Mouse (Mus musculus) small intestine, adult 2 months (tissue): ENCODE data around the gene Krt16. TPM values are rescaled to one million over a fixed set of nuclear protein-coding genes. Genes with fewer than 3 reads are reported as not detected.

Source experiments
- H3K27ac ChIP-seq: fragments of 200-500 bp; 2 replicates; pipeline ENCODE4 v1.5.1; 2012; ENCODE audit warnings: low read depth, low read length, control low read depth, inconsistent platforms; ENCODE audit not compliant: insufficient read depth
- H3K27me3 ChIP-seq: fragments of 200-500 bp; 2 replicates; pipeline ENCODE4 v1.6.1; 2012; ENCODE audit warnings: mild to moderate bottlenecking, moderate library complexity, low read length, inconsistent platforms; ENCODE audit not compliant: control insufficient read depth, insufficient read depth
- H3K36me3 ChIP-seq: fragments of 200-500 bp; 2 replicates; pipeline ENCODE4 v1.6.1; 2012; ENCODE audit warnings: mild to moderate bottlenecking, low read length, control low read depth, inconsistent platforms; ENCODE audit not compliant: control insufficient read depth, insufficient read depth
- H3K4me1 ChIP-seq: fragments of 200-500 bp; 2 replicates; pipeline ENCODE4 v1.6.1; 2012; ENCODE audit warnings: low read length, inconsistent platforms, mixed read lengths; ENCODE audit not compliant: control insufficient read depth, insufficient read depth, insufficient read length
- H3K4me3 ChIP-seq: fragments of 200-500 bp; 2 replicates; pipeline ENCODE4 v1.5.1; 2012; ENCODE audit warnings: low read depth, mild to moderate bottlenecking, control low read depth, inconsistent platforms, low read length, moderate library complexity
- CTCF ChIP-seq: fragments of 200-500 bp; IDR thresholded peaks from 2 replicates; pipeline ENCODE4 v1.5.1; 2012; ENCODE audit warnings: low read depth, mild to moderate bottlenecking, control low read depth, inconsistent platforms, low read length, moderate library complexity, mixed read lengths; ENCODE audit not compliant: insufficient replicate concordance, insufficient read length; ENCODE audit errors: extremely low read depth
- POLR2A ChIP-seq: fragments of 200-500 bp; IDR thresholded peaks from 2 replicates; pipeline ENCODE4 v1.6.1; 2012; ENCODE audit warnings: low read depth, mild to moderate bottlenecking, control low read depth, inconsistent platforms, low read length, moderate library complexity
- WGBS: fragments of 180-500 bp; shearing (Covaris S2); methylation state at CpG from one replicate; pipeline ENCODE4 v1.1.7; 2018; 5-methylcytosine and 5-hydroxymethylcytosine counted together
- polyA plus RNA-seq: library from polyadenylated mRNA; depleted of rRNA; stranded (reverse); fragments of >200 nt; gene quantifications from 2 replicates; pipeline ENCODE4 v1.2.3, GENCODE M21; 2012

The Krt16 gene
- polyA plus RNA-seq, 1 experiment = not detected

GRCm38 (mm10) chr11:100282549-100282948 lies 33.8 kb upstream of the Krt16 start:
- 17% methylated on average over 10 of the region's 10 CpGs for WGBS
- no peak overlapping the region for H3K27ac ChIP-seq
- H3K4me1 ChIP-seq = peaks cover 34% of the 10 kb centered on the region
- no peaks in the 10 kb centered on the region for H3K36me3 ChIP-seq
- no peak overlapping the region for H3K4me3 ChIP-seq
- no peaks in the 10 kb centered on the region for H3K27me3 ChIP-seq
- TF ChIP-seq POLR2A (no peak), CTCF (peak; percentile 97)

- 19% methylated on average over 11 of the region's 11 CpGs for WGBS
- Histone ChIP-seq H3K27ac (no peak overlapping the region), H3K27me3 (no peaks in the 10 kb centered on the region), H3K4me3 (no peak overlapping the region), H3K36me3 (no peaks in the 10 kb centered on the region), H3K4me1 (peaks cover 31% of the 10 kb centered on the region)
- peak; percentile 41; the same call in 1 of the 2 replicates for TF ChIP-seq CTCF
- no peak for TF ChIP-seq POLR2A
These were observed 33.2 kb upstream of the Krt16 start for GRCm38 (mm10) chr11:100281596-100282544.

DNA sequence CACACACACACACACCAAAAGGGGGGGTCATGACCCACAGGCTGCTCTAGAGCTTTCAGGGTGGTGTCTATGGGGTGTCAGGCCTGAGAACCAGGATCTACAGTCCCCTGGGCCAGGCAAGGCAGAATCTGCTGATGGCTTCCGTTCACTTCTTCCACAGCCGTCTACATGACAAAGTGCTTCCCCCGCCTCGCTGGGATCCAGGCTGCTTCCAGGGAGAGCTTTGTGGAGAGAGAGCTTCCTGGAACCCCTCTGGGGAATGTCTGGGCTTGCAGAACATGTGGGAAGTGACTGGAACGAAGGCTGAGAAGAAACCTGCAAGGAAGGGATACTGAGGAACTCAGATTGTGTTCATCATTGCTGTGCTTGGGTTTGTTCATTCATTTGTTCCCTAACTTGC lies 30.1 kb upstream of the Krt16 start:
- TF ChIP-seq POLR2A (no peak), CTCF (no peak)
- Histone ChIP-seq H3K27me3 (no peaks in the 10 kb centered on the region), H3K4me3 (no peak overlapping the region), H3K36me3 (no peaks in the 10 kb centered on the region), H3K4me1 (peaks cover 5% of the 10 kb centered on the region; the same call in 1 of the 2 replicates), H3K27ac (no peak overlapping the region)
- 62% methylated on average over 5 of the region's 5 CpGs for WGBS

GRCm38 (mm10) chr11:100277726-100278480 lies 29.2 kb upstream of the Krt16 start:
- no peak overlapping the region for H3K27ac ChIP-seq
- H3K27me3 ChIP-seq = no peaks in the 10 kb centered on the region
- no peaks in the 10 kb centered on the region for H3K36me3 ChIP-seq
- peaks cover 2% of the 10 kb centered on the region; the same call in 1 of the 2 replicates for H3K4me1 ChIP-seq
- TF ChIP-seq POLR2A (no peak), CTCF (no peak)
- 42% methylated on average over 15 of the region's 15 CpGs for WGBS
- H3K4me3 ChIP-seq = no peak overlapping the region

DNA sequence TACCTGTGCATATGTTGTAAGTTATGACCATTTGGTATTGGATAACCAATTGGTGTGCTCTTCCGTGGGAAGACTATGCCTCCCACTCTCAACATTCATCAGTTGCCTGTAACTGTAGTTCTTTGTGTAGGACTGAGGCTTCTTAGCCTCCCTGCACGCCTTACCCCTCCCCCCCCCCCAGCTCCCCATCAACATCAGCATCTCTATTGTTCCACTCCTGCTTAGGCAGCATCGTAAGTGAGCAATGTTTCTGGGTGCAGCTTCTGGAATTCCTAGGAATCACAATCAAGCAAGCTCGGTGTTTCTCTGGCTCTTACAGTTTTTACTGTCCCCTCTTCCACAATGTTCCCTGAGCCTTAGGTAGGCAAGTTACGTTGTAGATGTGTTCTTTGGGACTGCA lies 26.8 kb upstream of the Krt16 start:
- TF ChIP-seq CTCF (no peak), POLR2A (no peak)
- 74% methylated on average over 5 of the region's 5 CpGs for WGBS
- Histone ChIP-seq H3K27me3 (no peaks in the 10 kb centered on the region), H3K27ac (no peak overlapping the region), H3K36me3 (no peaks in the 10 kb centered on the region), H3K4me3 (no peak overlapping the region), H3K4me1 (no peaks in the 10 kb centered on the region)

GRCm38 (mm10) chr11:100274719-100275118 lies 26.0 kb upstream of the Krt16 start:
- WGBS = 37% methylated on average over 7 of the region's 7 CpGs

GRCm38 (mm10) chr11:100271878-100272277 lies 23.2 kb upstream of the Krt16 start:
- 89% methylated on average over 1 of the region's 1 CpGs for WGBS
- Histone ChIP-seq H3K27ac (no peak overlapping the region), H3K36me3 (no peaks in the 10 kb centered on the region), H3K4me3 (no peak overlapping the region), H3K4me1 (no peaks in the 10 kb centered on the region), H3K27me3 (no peaks in the 10 kb centered on the region)
- TF ChIP-seq POLR2A = no peak
- no peak for TF ChIP-seq CTCF

More at GRCm38 (mm10) chr11:100274719-100275118, 26.0 kb upstream of the Krt16 start:
- H3K27ac ChIP-seq = no peak overlapping the region
- TF ChIP-seq CTCF = no peak
- no peaks in the 10 kb centered on the region for H3K27me3 ChIP-seq
- no peaks in the 10 kb centered on the region for H3K4me1 ChIP-seq
- no peak overlapping the region for H3K4me3 ChIP-seq
- no peaks in the 10 kb centered on the region for H3K36me3 ChIP-seq
